Comparison of ENCODE assay signal across 15 mouse cellular contexts in genomic region chr8:107820174-107820760, GRCm38 (mm10).
DNase-seq lines count a peak whose midpoint lies in the region; ATAC-seq and TF ChIP-seq lines count a peak whose summit lies in the region.
"Had no signal": no experiment of that assay in that cellular context is flagged by ENCODE, and none has a peak within 500 bp of the region (broad histone marks: within the 10 kb centered on the region; RNA-seq: fewer than 3 reads in every experiment).

No protein-coding gene starts in this region.

- H3K36me3 ChIP-seq in lung, postnatal 0 days (ENCODE audit: insufficient read depth, low read length) = no peaks in the 10 kb centered on the region
- no peaks in the 10 kb centered on the region for H3K36me3 ChIP-seq in hindbrain, embryonic 13.5 days
- H3K36me3 ChIP-seq in midbrain, embryonic 15.5 days (replicated peaks) = no peaks in the 10 kb centered on the region
- H3K36me3 ChIP-seq: G1E; lung, embryonic 15.5 days had no signal

- no peak overlapping the region for H3K4me2 ChIP-seq in lung, postnatal 0 days (replicated peaks; ENCODE audit: low read depth, low read length)
- 0 out of 2 replicates have a peak overlapping the region, but pooled peaks have one; percentile 19 for H3K4me2 ChIP-seq in hindbrain, embryonic 13.5 days
- H3K4me2 ChIP-seq in midbrain, embryonic 15.5 days = peak overlapping the region; percentile 26
- H3K4me2 ChIP-seq: lung, embryonic 15.5 days had no signal

- ATAC-seq in lung, postnatal 0 days = no peak
- no peak for ATAC-seq in hindbrain, embryonic 13.5 days (ENCODE audit: low FRiP score)
- ATAC-seq in midbrain, embryonic 15.5 days (replicated peaks) = no peak

- TF ChIP-seq CTCF in lung, postnatal 0 days (IDR thresholded peaks at IDR 0.05) = no peak

- H3K4me3 ChIP-seq in lung, postnatal 0 days (ENCODE audit: low read depth, low read length) = no peak overlapping the region
- no peak overlapping the region for H3K4me3 ChIP-seq in hindbrain, embryonic 13.5 days
- no peak overlapping the region for H3K4me3 ChIP-seq in midbrain, embryonic 15.5 days
- H3K4me3 ChIP-seq: left cerebral cortex, adult 2 months; lung, embryonic 15.5 days had no signal

- 17% methylated on average over 8 of the region's 8 CpGs for WGBS in lung, postnatal 0 days
- 3% methylated on average over 8 of the region's 8 CpGs for WGBS in hindbrain, embryonic 13.5 days
- WGBS in midbrain, embryonic 15.5 days = under 1% methylated on average over 8 of the region's 8 CpGs

- no peaks in the 10 kb centered on the region for H3K9me3 ChIP-seq in lung, postnatal 0 days (ENCODE audit: low read length)
- no peaks in the 10 kb centered on the region for H3K9me3 ChIP-seq in hindbrain, embryonic 13.5 days
- no peaks in the 10 kb centered on the region for H3K9me3 ChIP-seq in midbrain, embryonic 15.5 days
- H3K9me3 ChIP-seq: lung, embryonic 15.5 days had no signal

- H3K27me3 ChIP-seq in lung, postnatal 0 days (replicated peaks; ENCODE audit: insufficient read depth, low read length) = no peaks in the 10 kb centered on the region
- H3K27me3 ChIP-seq in hindbrain, embryonic 13.5 days = no peaks in the 10 kb centered on the region
- H3K27me3 ChIP-seq in midbrain, embryonic 15.5 days (replicated peaks) = no peaks in the 10 kb centered on the region

- no peak overlapping the region for H3K27ac ChIP-seq in lung, postnatal 0 days (ENCODE audit: low read length)
- H3K27ac ChIP-seq in hindbrain, embryonic 13.5 days = peak overlapping the region; percentile 82
- peak overlapping the region; percentile 76 for H3K27ac ChIP-seq in midbrain, embryonic 15.5 days
- H3K27ac ChIP-seq: left cerebral cortex, adult 2 months had no signal

- H3K4me1 ChIP-seq in lung, postnatal 0 days (ENCODE audit: insufficient read depth, low read depth, low read length) = no peaks in the 10 kb centered on the region; the same call in 1 of the 2 replicates
- H3K4me1 ChIP-seq in hindbrain, embryonic 13.5 days (replicated peaks) = peaks cover 51% of the 10 kb centered on the region
- peaks cover 61% of the 10 kb centered on the region for H3K4me1 ChIP-seq in midbrain, embryonic 15.5 days

- no peak for TF ChIP-seq EP300 in lung, postnatal 0 days (IDR thresholded peaks at IDR 0.05)

- peak; percentile 52 for DNase-seq in embryo, embryonic 10.5 days (ENCODE audit: low spot score)
- no peak for DNase-seq in embryo, embryonic 11 days
- peak; percentile 33 for DNase-seq in lung, postnatal 0 days (ENCODE audit: low spot score)
- DNase-seq in lung, postnatal 4 days = no peak
- no peak for DNase-seq in c-Kit-positive CD71-positive TER-119-positive erythroid progenitor cells, embryonic 14.5 days (ENCODE audit: low spot score)
- no peak for DNase-seq in adrenal gland, postnatal 14 days
- DNase-seq: adrenal gland, adult 2 months; cerebellum, adult 2 months; kidney, adult 9 months; spleen, adult 18-20 months had no signal

- H3K9ac ChIP-seq in lung, postnatal 0 days (replicated peaks; ENCODE audit: low read depth) = no peak overlapping the region
- peak overlapping the region; percentile 62; the same call in 1 of the 2 replicates for H3K9ac ChIP-seq in hindbrain, embryonic 13.5 days
- H3K9ac ChIP-seq in midbrain, embryonic 15.5 days = no peak overlapping the region
- H3K9ac ChIP-seq: lung, embryonic 15.5 days had no signal

Comparison
In these comparisons a context has a peak if more than half of its experiments do, and no peak if none do; other contexts are left out.
1. DNase-seq: peak in embryo, embryonic 10.5 days (single experiment) and lung, postnatal 0 days (single experiment); none in embryo, embryonic 11 days (single experiment), lung, postnatal 4 days (0 of 2), c-Kit-positive CD71-positive TER-119-positive erythroid progenitor cells, embryonic 14.5 days (single experiment) and adrenal gland, postnatal 14 days (single experiment).